Mouse (Mus musculus) embryonic fibroblast, embryonic 13.5 days (primary cell): ENCODE measurements around the gene Arhgef3. TPM values are rescaled to one million over a fixed set of nuclear protein-coding genes. Genes with fewer than 3 reads are reported as not detected.

Source experiments
- H3K27ac ChIP-seq: 2 replicates; pipeline ENCODE4 v1.5.1; 2012; ENCODE audit warnings: low read length, control low read depth, inconsistent platforms; ENCODE audit not compliant: insufficient read depth
- H3K4me1 ChIP-seq: 2 replicates; pipeline ENCODE4 v1.6.1; 2011; ENCODE audit warnings: low read length; ENCODE audit not compliant: control insufficient read depth, insufficient read depth
- H3K4me3 ChIP-seq: 2 replicates; pipeline ENCODE4 v1.5.1; 2011; ENCODE audit warnings: mild to moderate bottlenecking, control low read depth, low read length; ENCODE audit not compliant: insufficient read depth
- CTCF ChIP-seq: IDR thresholded peaks from 2 replicates; pipeline ENCODE4 v1.5.1; 2011; ENCODE audit warnings: mild to moderate bottlenecking, control low read depth, low read length, moderate library complexity, borderline replicate concordance; ENCODE audit not compliant: insufficient read depth
- POLR2A ChIP-seq: IDR thresholded peaks from 2 replicates; pipeline ENCODE4 v1.6.1; 2011; ENCODE audit warnings: low read depth, mild to moderate bottlenecking, control low read depth, low read length, moderate library complexity
- polyA plus RNA-seq: library from polyadenylated mRNA; stranded (reverse); fragments of >200 nt; gene quantifications from 2 replicates; pipeline ENCODE4 v1.2.4, GENCODE M21; 2011; ENCODE audit warnings: low read depth; ENCODE audit not compliant: missing spikeins, insufficient read length

Arhgef3 gene
- polyA plus RNA-seq, 1 experiment, result 2.5 TPM

GRCm38 (mm10) chr14:27391776-27392308 is 277.1 kb downstream of the Arhgef3 start:
- Histone ChIP-seq H3K27ac (no peak overlapping the region), H3K4me1 (no peaks in the 10 kb centered on the region)
- TF ChIP-seq POLR2A, result no peak
- TF ChIP-seq CTCF, result no peak

GRCm38 (mm10) chr14:27392660-27393059 is 278.0 kb downstream of the Arhgef3 start:
- no peak overlapping the region for H3K27ac ChIP-seq
- TF ChIP-seq POLR2A, result no peak
- no peak for TF ChIP-seq CTCF

More at GRCm38 (mm10) chr14:27391776-27392308, 277.1 kb downstream of the Arhgef3 start:
- H3K4me3 ChIP-seq, result no peak overlapping the region

GRCm38 (mm10) chr14:27393806-27394205 is 279.1 kb downstream of the Arhgef3 start:
- no peak overlapping the region for H3K4me3 ChIP-seq
- H3K27ac ChIP-seq, result no peak overlapping the region
- H3K4me1 ChIP-seq, result no peaks in the 10 kb centered on the region
- TF ChIP-seq CTCF, result no peak
- no peak for TF ChIP-seq POLR2A

More at GRCm38 (mm10) chr14:27392660-27393059, 278.0 kb downstream of the Arhgef3 start:
- H3K4me3 ChIP-seq, result no peak overlapping the region
- no peaks in the 10 kb centered on the region for H3K4me1 ChIP-seq

- TF ChIP-seq POLR2A (no peak), CTCF (no peak)
- no peak overlapping the region for H3K4me3 ChIP-seq
- H3K27ac ChIP-seq, result no peak overlapping the region
- no peaks in the 10 kb centered on the region for H3K4me1 ChIP-seq
Measured at GRCm38 (mm10) chr14:27396424-27396823, 281.7 kb downstream of the Arhgef3 start.

- Histone ChIP-seq H3K27ac (no peak overlapping the region), H3K4me3 (no peak overlapping the region), H3K4me1 (no peaks in the 10 kb centered on the region)
- TF ChIP-seq POLR2A, result no peak
- TF ChIP-seq CTCF, result no peak
Measured at GRCm38 (mm10) chr14:27397526-27397925, 282.8 kb downstream of the Arhgef3 start.

- TF ChIP-seq POLR2A (no peak), CTCF (no peak)
- Histone ChIP-seq H3K4me3 (no peak overlapping the region), H3K27ac (no peak overlapping the region), H3K4me1 (no peaks in the 10 kb centered on the region)
Measured at GRCm38 (mm10) chr14:27400495-27400894, 285.8 kb downstream of the Arhgef3 start.

GRCm38 (mm10) chr14:27401717-27402278 is 287.1 kb downstream of the Arhgef3 start:
- Histone ChIP-seq H3K27ac (no peak overlapping the region), H3K4me3 (no peak overlapping the region), H3K4me1 (no peaks in the 10 kb centered on the region)
- TF ChIP-seq CTCF (no peak), POLR2A (no peak)

- Histone ChIP-seq H3K4me1 (no peaks in the 10 kb centered on the region), H3K27ac (no peak overlapping the region), H3K4me3 (no peak overlapping the region)
- TF ChIP-seq POLR2A (no peak), CTCF (no peak)
Measured at GRCm38 (mm10) chr14:27402332-27403250, 287.9 kb downstream of the Arhgef3 start.

GRCm38 (mm10) chr14:27405452-27405851 is 290.8 kb downstream of the Arhgef3 start:
- Histone ChIP-seq H3K4me3 (no peak overlapping the region), H3K4me1 (no peaks in the 10 kb centered on the region), H3K27ac (peak overlapping the region; percentile 54; the same call in 1 of the 2 replicates)
- TF ChIP-seq POLR2A, result no peak
- no peak for TF ChIP-seq CTCF

GRCm38 (mm10) chr14:27405947-27406346 is 291.2 kb downstream of the Arhgef3 start:
- TF ChIP-seq CTCF (no peak), POLR2A (no peak)
- no peak overlapping the region for H3K27ac ChIP-seq
- no peak overlapping the region for H3K4me3 ChIP-seq
- H3K4me1 ChIP-seq, result no peaks in the 10 kb centered on the region
